Mouse (Mus musculus): ENCODE measurements at regions not wholly inside any gene's neighbourhood (a gene's known extent, or its start where the extent isn't known, plus 50 kb on each side); places are given as distances from the start of the nearest gene placed in this dataset.
A peak's percentile ranks its signal among the peaks of the same experiment; 100 is the strongest.

DNA sequence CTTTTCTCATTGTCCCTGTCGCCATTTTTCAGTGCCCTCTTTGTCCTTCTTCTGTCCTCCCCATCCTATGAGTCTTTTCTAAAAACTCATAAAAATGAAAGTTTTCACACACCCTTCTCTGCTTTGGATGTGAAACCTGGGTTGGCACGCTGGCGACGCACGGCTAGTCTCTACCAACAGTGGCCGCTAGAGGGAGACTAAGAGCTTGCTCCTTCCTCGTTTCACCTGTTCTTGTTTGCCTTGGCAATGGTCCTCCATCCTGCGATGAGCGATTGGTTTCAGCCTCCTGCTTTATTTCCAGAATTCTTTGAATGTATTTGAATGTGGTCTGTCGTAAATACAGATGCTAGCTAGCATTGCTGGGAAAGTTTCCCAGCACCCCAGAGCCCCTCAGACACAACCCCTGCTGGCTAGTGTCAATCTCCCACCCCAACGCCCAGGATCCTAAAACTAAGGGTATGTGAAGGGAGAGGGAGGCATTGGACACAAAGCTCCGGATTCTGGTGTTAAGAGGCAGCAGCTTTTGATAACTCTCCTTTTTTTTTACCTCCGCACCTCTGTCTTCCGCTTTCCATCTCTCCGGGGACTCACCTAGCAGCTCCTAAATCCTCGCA is 85.8 kb upstream of the Hmcn1 start:
- no peak overlapping the region for H3K27ac ChIP-seq

DNA sequence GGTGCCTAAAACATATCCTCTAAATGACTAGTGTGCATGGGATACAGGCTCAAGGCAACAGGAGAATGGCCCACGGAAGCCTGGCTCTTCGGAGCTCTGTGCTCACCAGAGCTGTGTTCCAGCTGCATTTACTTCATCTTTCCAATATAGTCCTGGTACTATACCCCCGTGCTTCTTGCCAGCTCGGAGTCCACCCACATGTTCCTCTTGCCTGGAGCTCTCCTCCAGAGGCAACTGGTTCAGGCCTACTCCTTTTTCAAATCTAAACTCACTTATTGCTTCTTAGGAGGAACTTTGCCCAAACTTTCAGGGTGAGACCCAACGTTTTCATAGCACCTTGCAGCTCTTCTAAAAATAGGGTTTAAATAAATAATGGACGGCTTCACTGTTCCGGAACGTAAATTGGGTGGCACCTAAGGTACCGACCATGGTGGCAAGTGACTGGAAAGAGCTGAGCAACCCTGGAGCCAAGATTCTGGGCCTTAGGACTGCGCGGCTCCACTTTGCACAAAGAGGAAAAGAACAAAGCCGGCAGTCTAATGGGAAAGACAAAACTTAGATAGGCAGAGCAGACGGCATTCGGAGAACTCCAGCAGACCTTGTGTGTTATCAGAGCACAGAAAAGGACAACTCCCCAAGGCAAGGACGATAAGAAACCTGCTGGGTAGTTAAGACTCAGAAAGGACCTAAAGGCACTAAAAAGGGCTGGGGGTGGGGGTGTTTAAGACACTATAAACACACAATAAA is 86.6 kb upstream of the Hmcn1 start:
- H3K4me2 ChIP-seq (replicated peaks): no peak overlapping the region
- no peak overlapping the region for H3K9ac ChIP-seq
- ATAC-seq (ENCODE audit: low FRiP score): no peak
- peaks cover 4% of the 10 kb centered on the region; the same call in 1 of the 2 replicates for H3K9me3 ChIP-seq (replicated peaks)
- WGBS: 77% methylated on average over 15 of the region's 15 CpGs
- H3K27me3 ChIP-seq: no peaks in the 10 kb centered on the region
- H3K4me1 ChIP-seq: 0 out of 2 replicates have a peak, but pooled peaks cover 3% of the 10 kb centered on the region
- H3K36me3 ChIP-seq: no peaks in the 10 kb centered on the region
- H3K27ac ChIP-seq: no peak overlapping the region
- H3K4me3 ChIP-seq: no peak overlapping the region

More for the DNA sequence above, 85.8 kb upstream of the Hmcn1 start:
- no peaks in the 10 kb centered on the region for H3K27me3 ChIP-seq
- 37% methylated on average over 16 of the region's 16 CpGs for WGBS
- no peak overlapping the region for H3K4me2 ChIP-seq (replicated peaks)
- ATAC-seq (ENCODE audit: low FRiP score): peak; percentile 78
- 0 out of 2 replicates have a peak, but pooled peaks cover 3% of the 10 kb centered on the region for H3K4me1 ChIP-seq
- peaks cover 4% of the 10 kb centered on the region; the same call in 1 of the 2 replicates for H3K9me3 ChIP-seq (replicated peaks)
- no peaks in the 10 kb centered on the region for H3K36me3 ChIP-seq
- no peak overlapping the region for H3K4me3 ChIP-seq
- no peak overlapping the region for H3K9ac ChIP-seq

DNA sequence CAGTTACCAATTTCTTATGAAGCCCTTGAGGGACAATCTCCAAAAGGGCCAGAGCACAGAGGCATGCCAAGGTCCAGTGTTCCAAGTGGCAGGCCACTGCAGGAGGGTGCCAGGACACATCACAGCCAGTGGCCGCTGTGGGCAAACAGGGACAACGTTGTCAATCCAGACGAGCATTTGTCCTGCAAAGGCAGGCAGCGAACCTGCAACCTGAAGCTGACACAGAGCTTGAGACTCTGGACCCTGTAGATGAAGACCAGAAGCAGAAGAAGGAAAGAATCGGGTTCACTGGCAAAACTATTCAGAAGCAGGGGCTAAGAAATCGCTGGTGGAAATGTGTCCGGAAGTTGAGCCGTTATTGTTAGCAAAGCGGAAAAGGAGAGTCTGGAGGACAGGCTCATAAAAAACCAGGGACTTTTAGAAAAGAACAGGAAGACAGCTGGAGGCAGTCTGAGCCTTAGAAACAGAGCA is 87.3 kb upstream of the Hmcn1 start:
- Histone ChIP-seq H3K4me3 (no peak overlapping the region), H3K27me3 (no peaks in the 10 kb centered on the region), H3K9ac (no peak overlapping the region), H3K27ac (no peak overlapping the region), H3K4me1 (0 out of 2 replicates have a peak, but pooled peaks cover 3% of the 10 kb centered on the region), H3K9me3 (replicated peaks) (peaks cover 4% of the 10 kb centered on the region; the same call in 1 of the 2 replicates), H3K36me3 (no peaks in the 10 kb centered on the region), H3K4me2 (replicated peaks) (no peak overlapping the region)
- ATAC-seq (ENCODE audit: low FRiP score): no peak
- 69% methylated on average over 9 of the region's 9 CpGs for WGBS

DNA sequence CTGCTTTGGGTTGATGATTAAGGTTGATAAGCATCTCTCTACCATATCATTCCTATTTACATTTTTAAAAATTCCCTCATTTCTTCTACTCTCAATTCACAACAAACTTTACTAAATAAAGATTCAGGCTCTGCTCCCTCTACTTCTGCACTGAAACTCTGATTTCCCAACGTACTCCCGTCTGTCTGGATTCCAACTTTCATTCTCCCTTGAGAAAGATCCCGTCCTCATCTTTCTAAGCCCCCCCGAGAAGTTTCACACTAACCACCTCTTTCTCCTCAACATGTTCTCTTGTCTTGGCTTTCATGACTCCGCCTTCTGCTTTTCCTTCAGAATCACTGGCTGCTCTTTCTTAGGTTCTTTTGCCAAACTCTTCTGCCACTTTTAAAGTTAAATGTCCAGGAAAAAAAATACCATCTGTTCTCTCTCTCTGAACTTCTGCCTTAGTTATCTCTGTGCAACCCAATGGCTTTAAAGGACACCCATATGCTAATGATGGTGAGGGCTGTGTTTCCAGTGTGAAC is 89.3 kb upstream of the Hmcn1 start:
- Histone ChIP-seq H3K9me3 (replicated peaks) (peaks cover 4% of the 10 kb centered on the region; the same call in 1 of the 2 replicates), H3K27me3 (no peaks in the 10 kb centered on the region), H3K36me3 (no peaks in the 10 kb centered on the region), H3K27ac (no peak overlapping the region), H3K4me1 (peaks cover 13% of the 10 kb centered on the region), H3K4me2 (replicated peaks) (no peak overlapping the region), H3K9ac (no peak overlapping the region), H3K4me3 (no peak overlapping the region)
- ATAC-seq (ENCODE audit: low FRiP score): no peak
- WGBS: 90% methylated on average over 5 of the region's 5 CpGs

DNA sequence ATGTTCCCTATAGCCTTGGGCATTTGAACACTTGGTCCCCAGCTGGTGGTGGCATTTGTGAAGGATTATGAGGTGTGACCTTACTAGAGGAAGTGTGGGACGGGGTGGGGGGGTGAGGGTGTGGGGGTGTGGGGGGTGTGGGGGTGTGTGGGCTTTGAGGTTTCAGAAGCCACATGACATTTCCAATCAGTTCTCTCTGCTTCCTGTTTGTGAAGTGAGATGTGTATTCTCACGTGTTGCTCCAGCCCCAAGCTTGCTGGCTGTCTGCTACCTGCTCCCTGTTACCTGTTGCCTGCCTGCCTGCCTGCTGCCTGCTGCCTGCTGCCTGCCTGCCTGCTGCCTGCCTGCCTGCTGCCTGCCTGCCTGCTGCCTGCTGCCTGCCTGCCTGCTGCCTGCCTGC is 90.6 kb upstream of the Hmcn1 start:
- H3K27ac ChIP-seq: no peak overlapping the region
- no peaks in the 10 kb centered on the region for H3K36me3 ChIP-seq
- H3K9me3 ChIP-seq (replicated peaks): peaks cover 4% of the 10 kb centered on the region; the same call in 1 of the 2 replicates
- no peaks in the 10 kb centered on the region for H3K27me3 ChIP-seq
- no peak overlapping the region for H3K4me2 ChIP-seq (replicated peaks)
- H3K4me1 ChIP-seq: peaks cover 15% of the 10 kb centered on the region
- ATAC-seq (ENCODE audit: low FRiP score): no peak
- 90% methylated on average over 2 of the region's 2 CpGs for WGBS
- H3K4me3 ChIP-seq: no peak overlapping the region
- no peak overlapping the region for H3K9ac ChIP-seq

DNA sequence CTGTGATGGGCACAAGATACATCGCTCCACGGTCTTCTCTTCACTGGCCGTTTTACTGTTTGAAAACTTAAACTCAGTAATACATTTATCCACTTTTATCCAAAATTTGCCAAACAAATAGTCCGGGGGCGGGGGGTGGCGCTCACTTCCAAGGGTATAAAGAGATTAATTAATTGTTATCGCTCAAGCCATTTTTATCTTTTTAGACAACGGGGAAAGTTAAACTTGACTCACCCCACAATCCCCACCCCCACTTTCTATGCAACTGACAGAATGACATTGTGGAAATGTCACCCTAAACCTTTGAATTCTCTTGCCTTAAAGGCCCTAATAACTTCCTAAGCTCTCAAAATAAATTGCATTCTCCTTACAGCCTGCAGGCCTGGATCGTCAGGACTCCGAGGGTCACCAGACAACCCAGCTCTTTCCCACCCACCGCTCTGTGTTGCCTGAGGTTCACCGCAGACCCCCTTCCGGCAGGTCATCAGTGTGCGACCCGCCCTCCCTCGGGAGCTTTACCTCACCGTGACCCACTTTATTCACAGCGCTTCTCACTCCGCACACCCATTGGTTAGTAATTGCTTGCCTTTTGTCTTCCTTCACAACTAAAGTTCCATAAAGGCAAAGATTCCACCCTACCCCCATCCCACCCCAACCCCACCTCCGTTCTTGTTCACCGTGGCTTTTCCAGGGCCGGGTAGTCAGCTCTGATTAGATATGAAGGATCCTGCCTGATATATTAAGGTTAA is 93.0 kb upstream of the Hmcn1 start:
- Histone ChIP-seq H3K4me1 (peaks cover 12% of the 10 kb centered on the region), H3K9ac (no peak overlapping the region), H3K36me3 (no peaks in the 10 kb centered on the region), H3K27ac (no peak overlapping the region), H3K27me3 (no peaks in the 10 kb centered on the region), H3K4me3 (no peak overlapping the region), H3K4me2 (replicated peaks) (no peak overlapping the region), H3K9me3 (replicated peaks) (peaks cover 4% of the 10 kb centered on the region; the same call in 1 of the 2 replicates)
- 47% methylated on average over 22 of the region's 22 CpGs for WGBS
- ATAC-seq (ENCODE audit: low FRiP score): no peak

DNA sequence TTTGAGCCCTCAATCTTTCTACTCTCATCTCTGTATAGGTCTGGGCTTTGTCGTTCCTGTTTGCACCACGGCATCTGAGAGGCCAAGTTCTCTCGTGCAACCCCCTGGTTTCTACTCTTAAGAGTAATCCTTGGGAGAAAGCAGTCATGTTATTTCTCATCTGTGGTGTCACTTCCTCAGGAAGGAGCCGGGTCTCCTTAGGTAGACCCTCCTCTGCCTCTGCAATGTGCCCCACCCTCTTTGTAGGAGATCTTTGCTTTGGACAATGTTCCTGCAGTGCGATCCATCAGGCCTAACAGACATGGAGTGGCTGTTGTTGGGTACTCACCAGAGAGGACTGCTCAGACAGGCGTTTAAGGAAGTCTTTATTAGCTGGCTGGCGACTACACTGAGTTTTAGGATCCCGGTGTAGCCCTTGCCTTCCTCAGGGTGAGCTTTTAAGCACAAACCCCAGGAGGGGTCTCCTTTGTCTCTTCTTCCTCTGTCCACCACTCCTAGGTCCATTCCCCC is 94.0 kb upstream of the Hmcn1 start:
- 66% methylated on average over 8 of the region's 8 CpGs for WGBS
- no peak; the same call in 1 of the 2 replicates for ATAC-seq (ENCODE audit: low FRiP score)
- Histone ChIP-seq H3K27me3 (no peaks in the 10 kb centered on the region), H3K4me2 (replicated peaks) (no peak overlapping the region), H3K4me3 (no peak overlapping the region), H3K27ac (no peak overlapping the region), H3K4me1 (peaks cover 12% of the 10 kb centered on the region), H3K9ac (no peak overlapping the region), H3K9me3 (replicated peaks) (peaks cover 4% of the 10 kb centered on the region; the same call in 1 of the 2 replicates), H3K36me3 (no peaks in the 10 kb centered on the region)

DNA sequence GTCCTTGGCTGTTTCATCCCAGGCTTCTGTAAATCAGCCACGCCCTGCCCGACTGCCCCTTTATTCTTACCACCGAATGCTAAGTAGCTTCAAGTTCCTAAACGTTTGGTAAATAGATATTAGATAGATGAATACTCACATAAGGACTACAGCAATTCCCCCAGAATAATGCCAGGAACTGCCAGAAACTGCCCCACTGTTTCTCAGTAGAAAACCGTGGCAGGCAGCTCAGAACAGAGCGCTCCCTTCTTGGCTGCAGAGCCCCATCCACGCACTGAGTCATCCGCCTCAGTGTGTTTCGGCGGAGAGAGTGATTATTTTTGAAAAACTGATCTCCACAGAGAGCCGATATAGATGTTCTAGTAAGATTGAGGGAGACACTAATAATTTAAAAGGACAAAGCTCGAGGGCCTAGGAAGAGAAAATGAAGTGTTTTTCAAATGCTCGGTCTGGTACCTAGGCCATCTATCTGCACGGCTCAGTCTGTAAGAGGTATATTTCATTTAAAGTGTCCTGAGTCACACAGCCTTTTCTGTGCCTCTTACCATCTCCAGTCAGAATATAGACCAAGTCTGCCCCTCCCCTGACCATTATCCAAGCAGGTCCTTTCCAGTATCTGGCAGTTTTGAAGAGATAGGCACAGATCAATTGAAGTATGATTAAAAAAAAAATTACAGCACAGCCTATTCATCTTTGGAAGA is 94.4 kb upstream of the Gm47985 start:
- no peaks in the 10 kb centered on the region for H3K27me3 ChIP-seq
- no peak overlapping the region for H3K4me2 ChIP-seq (replicated peaks)
- H3K4me3 ChIP-seq: no peak overlapping the region
- no peaks in the 10 kb centered on the region for H3K36me3 ChIP-seq
- H3K9me3 ChIP-seq (replicated peaks): peaks cover 4% of the 10 kb centered on the region; the same call in 1 of the 2 replicates
- 78% methylated on average over 14 of the region's 14 CpGs for WGBS
- H3K27ac ChIP-seq: no peak overlapping the region
- H3K9ac ChIP-seq: no peak overlapping the region
- H3K4me1 ChIP-seq: peaks cover 12% of the 10 kb centered on the region
- ATAC-seq (ENCODE audit: low FRiP score): peak; percentile 42; the same call in 1 of the 2 replicates

DNA sequence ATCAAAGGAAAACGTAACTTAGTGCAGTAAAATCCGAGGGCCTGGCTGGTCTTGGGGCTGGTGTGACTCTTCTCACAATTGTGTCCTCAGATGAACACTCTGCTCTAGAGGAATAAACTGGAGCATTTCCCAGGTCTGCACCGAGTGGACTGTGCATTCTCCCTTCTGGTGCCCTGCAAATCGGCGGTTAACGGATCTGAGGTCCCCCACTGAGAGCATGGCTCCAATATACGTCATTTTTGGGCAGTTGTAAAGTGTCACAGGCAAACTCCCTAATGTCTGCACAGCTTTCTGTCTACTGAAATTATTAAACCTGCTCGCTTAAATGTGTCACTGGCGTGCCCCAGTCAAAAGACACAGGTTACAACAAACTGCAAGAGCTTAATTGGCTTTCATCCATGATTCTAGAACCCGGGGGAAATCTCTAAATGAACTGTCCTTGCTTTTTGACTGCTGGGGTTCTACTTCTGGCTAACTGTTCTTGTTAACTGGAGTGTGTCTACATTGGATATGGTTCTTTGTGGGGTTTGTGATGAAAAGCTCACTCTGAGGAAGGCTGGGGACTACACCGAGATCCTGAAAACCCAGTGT is 93.7 kb upstream of the Gm47985 start:
- peaks cover 3% of the 10 kb centered on the region; the same call in 1 of the 2 replicates for H3K9me3 ChIP-seq (replicated peaks)
- H3K4me2 ChIP-seq (replicated peaks): no peak overlapping the region
- WGBS: 72% methylated on average over 11 of the region's 11 CpGs
- H3K9ac ChIP-seq: no peak overlapping the region
- H3K36me3 ChIP-seq: no peaks in the 10 kb centered on the region
- H3K4me1 ChIP-seq: peaks cover 12% of the 10 kb centered on the region
- H3K27me3 ChIP-seq: no peaks in the 10 kb centered on the region
- no peak for ATAC-seq (ENCODE audit: low FRiP score)
- H3K4me3 ChIP-seq: no peak overlapping the region
- no peak overlapping the region for H3K27ac ChIP-seq

DNA sequence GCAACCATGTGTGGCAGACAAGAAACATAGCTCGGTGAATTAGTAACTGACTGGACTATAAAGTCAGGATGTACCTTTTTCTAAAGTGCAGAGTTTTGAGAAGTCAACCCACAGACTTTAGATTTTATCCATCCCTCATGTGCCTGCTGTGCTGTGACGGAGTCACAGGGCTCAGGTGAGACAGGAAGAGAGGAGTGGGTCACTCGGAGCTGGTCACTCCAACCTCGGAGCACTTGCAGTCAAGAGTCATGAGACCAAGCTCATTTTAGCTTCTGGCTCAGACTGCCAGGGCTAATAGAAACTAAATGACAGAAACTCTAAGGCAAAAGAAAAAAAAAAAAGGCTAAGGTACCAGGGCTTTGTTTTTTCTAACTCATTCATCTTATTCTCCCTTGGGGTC is 90.3 kb upstream of the Gm47985 start:
- no peaks in the 10 kb centered on the region for H3K36me3 ChIP-seq
- no peak overlapping the region for H3K4me3 ChIP-seq
- peaks cover 15% of the 10 kb centered on the region for H3K4me1 ChIP-seq
- H3K27me3 ChIP-seq: no peaks in the 10 kb centered on the region
- H3K4me2 ChIP-seq (replicated peaks): no peak overlapping the region
- no peaks in the 10 kb centered on the region for H3K9me3 ChIP-seq (replicated peaks)
- no peak for ATAC-seq (ENCODE audit: low FRiP score)
- no peak overlapping the region for H3K27ac ChIP-seq
- 54% methylated on average over 4 of the region's 4 CpGs for WGBS
- no peak overlapping the region for H3K9ac ChIP-seq

DNA sequence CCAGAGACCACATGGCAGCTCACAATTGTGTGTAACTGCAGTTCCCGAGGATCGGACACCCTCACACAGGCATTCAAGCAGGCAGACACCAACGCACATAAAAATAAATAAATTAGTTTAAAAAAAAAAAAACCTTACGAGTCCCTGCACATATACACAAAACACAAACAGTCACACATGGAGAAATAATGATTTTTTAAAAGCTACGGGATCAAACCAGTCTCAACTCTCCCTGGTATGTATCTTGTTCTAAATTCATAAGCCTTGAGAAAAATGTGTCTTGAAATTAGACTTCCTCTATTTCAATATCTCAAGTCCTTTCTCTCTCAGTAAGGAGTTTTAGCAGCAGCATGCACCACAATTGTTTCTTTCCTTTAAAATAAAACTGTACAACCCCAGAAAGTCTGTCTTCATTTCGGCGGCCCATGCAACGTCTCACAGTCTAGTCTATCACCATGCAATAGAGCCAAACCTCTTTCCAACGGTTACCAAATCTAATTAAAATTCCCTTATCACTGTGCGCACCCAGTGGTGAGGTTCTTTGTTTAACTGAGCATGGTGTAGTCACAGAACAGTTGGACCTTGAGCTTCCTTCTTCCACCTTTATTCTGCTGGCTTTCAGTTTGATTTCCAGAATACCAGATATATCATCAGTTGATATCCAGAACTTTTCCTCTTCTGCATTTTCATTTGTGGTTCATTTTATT is 86.8 kb upstream of the Gm47985 start:
- H3K27ac ChIP-seq: no peak overlapping the region
- H3K9me3 ChIP-seq (replicated peaks): no peaks in the 10 kb centered on the region
- peaks cover 8% of the 10 kb centered on the region for H3K4me1 ChIP-seq
- H3K27me3 ChIP-seq: no peaks in the 10 kb centered on the region
- H3K4me3 ChIP-seq: no peak overlapping the region
- peak overlapping the region; percentile 24; the same call in 1 of the 2 replicates for H3K4me2 ChIP-seq (replicated peaks)
- H3K36me3 ChIP-seq: no peaks in the 10 kb centered on the region
- peak; percentile 71 for ATAC-seq (ENCODE audit: low FRiP score)
- no peak overlapping the region for H3K9ac ChIP-seq
- WGBS: 63% methylated on average over 10 of the region's 10 CpGs

Measured in hindbrain, embryonic 12.5 days (tissue).